Mouse (Mus musculus): Measurements from ENCODE around the gene Baiap2l1.

DNA sequence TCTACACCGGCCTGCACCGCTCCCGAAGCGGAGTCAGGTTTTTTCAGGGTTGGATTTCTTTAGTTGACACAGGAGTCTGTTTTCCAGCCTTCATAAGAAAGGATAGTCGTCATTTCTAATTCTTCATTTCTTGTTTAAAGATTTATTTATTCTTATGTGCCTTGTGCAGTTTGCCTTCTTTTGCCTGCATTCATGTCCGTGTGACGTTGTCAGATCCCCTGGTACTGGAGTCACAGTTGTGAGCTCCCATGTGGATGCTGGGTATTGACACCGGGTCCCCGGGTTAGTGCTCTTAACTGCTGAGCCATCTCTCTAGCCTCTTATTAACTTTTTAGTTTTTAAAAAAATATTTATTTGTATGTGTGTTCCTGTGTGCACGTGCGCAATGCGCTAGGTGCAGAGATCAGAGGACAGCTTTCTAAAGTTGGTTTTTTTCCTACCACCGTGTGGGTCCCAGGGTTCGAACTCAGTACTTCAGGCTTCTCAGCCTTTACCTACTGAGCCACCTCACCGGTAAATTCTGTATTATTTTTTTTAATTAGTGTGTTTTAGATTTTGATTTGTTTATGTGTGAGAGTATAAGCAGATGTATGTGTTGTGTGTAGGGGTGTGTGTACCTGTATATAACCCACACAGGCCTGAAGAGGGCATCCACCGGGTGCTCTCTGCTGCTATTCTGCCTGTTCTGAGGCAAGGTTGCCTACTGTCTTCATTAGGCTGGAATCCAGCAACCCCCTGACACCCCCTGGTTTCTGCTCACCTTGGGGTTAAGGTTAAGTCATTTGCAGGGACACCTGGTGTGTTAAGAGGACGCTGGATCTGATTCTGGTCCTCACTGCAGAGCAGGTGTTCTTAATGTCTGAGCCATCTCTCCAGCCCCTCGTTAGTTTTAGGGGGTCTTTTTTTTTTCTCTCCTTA, 133.8 kb downstream of the Baiap2l1 start:
- TF ChIP-seq CTCF (IDR thresholded peaks at IDR 0.05; ENCODE audit: low read depth), result no peak
- TF ChIP-seq EP300 (IDR thresholded peaks at IDR 0.05; ENCODE audit: low read depth), result no peak

All from liver, postnatal 0 days (tissue).